Mouse (Mus musculus): ENCODE data around the gene Olfr1043.

DNA sequence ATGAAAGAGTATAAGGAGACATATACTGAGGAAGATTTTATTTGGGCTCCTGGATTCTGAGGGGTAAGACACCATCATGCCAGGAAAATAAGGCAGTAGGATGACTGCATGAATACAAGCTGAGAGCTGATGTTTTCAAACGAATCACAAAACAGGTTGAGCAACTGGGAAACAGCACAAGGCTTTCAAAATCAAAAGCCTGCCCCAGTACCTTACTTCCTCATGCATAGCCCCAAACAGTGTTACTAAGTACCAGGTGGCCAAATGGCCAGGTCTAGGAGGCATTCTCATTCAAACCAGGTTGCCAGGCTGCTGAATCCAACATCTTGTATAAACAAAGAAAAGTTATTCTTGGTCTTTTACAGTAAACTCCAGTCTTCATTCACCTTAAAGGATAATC is 28.5 kb upstream of the Olfr1043 start:
- TF ChIP-seq USF1 (IDR thresholded peaks at IDR 0.05; ENCODE audit: low read depth) (no peak), POLR2A (IDR thresholded peaks at IDR 0.05; ENCODE audit: insufficient read length, low read depth) (no peak), MAX (IDR thresholded peaks at IDR 0.05; ENCODE audit: low read depth) (no peak)
